Mouse (Mus musculus): Measurements from ENCODE around the gene Ppp1ca.

The Ppp1ca gene

GRCm38 (mm10) chr19:4155223-4156072 lies 36.4 kb upstream of the Ppp1ca start:
- no peak for DNase-seq

- DNase-seq, result no peak
These were observed 35.7 kb upstream of the Ppp1ca start for GRCm38 (mm10) chr19:4156073-4156579.

GRCm38 (mm10) chr19:4156771-4157170 lies 35.1 kb upstream of the Ppp1ca start:
- no peak for DNase-seq

- no peak for DNase-seq
These were observed 32.8 kb upstream of the Ppp1ca start for GRCm38 (mm10) chr19:4159049-4159448.

- peak; percentile 98 to 99 for DNase-seq
These were observed 29.0 kb upstream of the Ppp1ca start, which contains the start of gene Rps6kb2 for GRCm38 (mm10) chr19:4162646-4163542. TSS of gene Rps6kb2 (minus strand) at chr19:4163354.

GRCm38 (mm10) chr19:4163543-4163887 lies 28.4 kb upstream of the Ppp1ca start:
- no peak for DNase-seq

DNA sequence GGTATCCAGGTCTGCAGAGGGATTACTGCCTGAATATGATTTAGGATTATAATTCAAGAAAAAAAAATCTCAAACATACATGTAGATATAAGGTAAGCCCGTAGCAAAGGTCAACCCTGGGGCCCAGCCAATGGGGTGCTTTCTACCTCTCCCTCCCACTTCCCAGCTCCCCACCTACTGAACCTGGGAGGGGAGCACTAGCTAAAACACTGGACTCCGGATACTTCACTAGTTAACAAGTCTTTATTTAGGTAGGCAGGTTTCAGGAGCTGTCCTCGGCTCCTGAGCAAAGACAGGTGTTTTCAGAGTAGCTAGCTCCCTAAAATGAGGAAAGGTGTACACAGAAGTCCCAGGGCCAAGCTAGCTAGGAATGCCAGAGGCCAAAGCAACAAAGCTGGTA lies 27.8 kb upstream of the Ppp1ca start:
- no peak for DNase-seq

DNA sequence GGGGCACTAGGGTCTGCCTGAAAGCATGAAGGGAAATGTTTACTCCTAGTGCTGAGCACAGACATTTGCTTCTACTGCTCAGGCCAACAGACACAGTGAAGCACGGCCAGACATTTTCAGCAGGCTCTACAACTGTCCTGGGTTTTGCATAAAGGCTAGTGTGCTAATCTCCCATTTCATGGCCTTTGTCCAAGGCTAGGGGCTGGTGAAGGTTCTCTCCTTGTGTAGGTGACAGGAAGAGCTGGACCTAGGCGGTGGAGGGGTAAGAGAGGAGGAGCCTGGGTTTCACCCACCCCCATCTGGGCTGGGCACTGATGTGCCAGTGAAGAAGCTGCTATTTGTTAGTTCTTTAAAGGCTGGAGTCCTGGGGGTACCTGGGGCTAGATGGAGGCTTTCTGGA lies 27.1 kb upstream of the Ppp1ca start:
- DNase-seq, result no peak

DNA sequence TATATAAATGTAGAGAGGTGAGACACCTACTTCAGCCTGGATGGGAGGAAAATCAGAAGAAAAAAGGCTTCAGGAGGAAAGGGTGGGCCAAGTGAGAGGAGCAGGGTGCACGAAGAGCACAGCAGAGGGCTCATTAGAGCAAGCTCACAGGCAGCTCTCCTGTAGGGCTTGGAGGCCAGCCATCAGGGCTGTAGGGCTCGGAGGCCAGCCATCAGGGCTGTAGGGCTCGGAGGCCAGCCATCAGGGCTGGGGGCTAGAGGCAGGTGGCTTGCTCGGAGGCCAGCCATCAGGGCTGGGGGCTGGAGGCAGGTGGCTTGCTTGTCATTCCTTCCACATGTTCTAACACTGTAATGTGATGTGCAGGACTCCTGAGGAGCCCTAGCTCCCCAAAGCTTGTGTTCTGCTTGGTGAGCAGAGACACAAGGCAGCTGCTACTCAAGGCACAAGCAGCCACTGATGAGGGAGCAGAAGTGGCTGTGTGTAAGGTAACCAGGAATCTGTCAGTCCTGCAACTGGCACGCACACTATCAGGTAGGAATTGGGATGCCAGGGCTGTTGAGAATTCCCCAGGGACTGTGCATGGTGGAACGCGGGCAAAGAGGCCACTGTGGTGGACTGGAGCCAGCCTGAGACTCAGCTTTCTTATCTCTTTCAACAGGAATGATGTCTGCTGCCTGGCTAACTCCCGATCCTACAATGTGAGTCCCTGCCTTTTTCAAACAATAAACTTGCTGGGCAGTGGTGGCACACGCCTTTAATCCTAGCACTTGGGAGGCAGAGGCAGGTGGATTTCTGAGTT lies 25.0 kb upstream of the Ppp1ca start:
- no peak for DNase-seq

GRCm38 (mm10) chr19:4169378-4169784 lies 22.5 kb upstream of the Ppp1ca start:
- peak; percentile 99 to 100 for DNase-seq

DNA sequence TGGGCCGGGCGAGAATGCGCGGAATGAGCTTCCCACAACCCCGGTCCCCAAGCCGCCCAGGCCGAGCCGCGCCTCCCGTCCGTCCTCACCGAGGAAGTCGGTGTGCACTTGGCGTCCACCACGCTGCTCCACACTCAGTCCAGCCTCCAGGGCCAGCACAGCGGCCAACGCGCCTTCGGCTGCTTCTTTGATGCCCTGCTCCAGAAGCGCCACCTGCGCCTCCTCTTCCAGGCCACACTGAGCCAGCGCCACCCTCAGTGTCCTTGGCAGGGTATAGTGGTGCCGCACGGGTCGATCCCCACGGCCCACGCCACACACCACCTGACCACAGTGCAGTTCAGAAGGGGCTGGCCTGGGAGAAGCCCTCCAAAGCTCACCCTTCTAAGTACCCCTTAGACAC lies 22.1 kb upstream of the Ppp1ca start:
- peak in 1 of 2 experiments; percentile 28 for DNase-seq

GRCm38 (mm10) chr19:4170723-4171392 lies 21.0 kb upstream of the Ppp1ca start:
- no peak for DNase-seq

GRCm38 (mm10) chr19:4171393-4172290 lies 20.2 kb upstream of the Ppp1ca start:
- peak in 1 of 2 experiments; percentile 34 for DNase-seq

DNA sequence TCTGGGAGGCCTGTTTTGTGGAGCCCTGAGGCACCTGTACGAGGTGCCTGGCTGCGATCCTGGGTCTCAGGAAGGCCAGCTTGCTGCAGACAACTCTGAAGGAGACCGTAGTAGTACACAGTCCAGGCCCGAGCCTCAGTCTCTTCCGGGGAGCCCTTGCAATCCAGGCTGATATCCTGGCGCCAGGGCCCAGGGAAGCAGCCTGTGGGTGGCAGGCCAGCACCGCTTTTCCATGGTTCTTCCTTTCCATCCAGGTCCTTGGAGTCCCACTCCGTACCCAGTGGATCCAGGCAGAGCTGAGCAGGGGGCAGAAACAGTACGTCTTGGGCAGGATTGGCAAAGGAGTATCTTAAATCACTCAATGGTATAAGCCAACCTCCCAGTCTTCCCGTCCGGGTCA lies 18.9 kb upstream of the Ppp1ca start:
- DNase-seq, result no peak

GRCm38 (mm10) chr19:4175368-4175947 lies 16.4 kb upstream of the Ppp1ca start, which contains the start of gene Carns1:
TSS of gene Carns1 (minus strand) at chr19:4175479.
- DNase-seq, result no peak

DNA sequence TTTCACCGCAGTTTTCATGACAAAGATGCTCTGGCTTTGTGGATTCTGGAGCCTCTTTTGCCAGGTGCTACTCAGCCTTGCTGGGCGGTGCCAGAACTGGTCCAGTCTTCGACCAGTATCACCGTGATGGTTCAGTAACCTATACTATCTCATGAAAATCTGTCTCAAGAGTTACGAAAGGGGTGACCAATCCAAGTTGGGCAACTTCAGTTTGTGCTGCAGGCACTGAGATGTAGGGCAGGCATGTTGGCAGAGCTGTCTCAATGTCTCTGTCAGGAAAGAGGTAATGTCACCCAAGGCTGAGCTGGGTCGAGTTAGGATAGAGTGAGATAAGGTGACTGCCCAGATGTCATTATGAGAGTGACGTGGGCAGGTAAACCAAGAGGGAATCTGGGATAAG lies 11.5 kb upstream of the Ppp1ca start:
- no peak for DNase-seq

GRCm38 (mm10) chr19:4181892-4182291 lies 10.0 kb upstream of the Ppp1ca start:
- peak; percentile 42 to 55 for DNase-seq

- no peak for DNase-seq
These were observed 8.2 kb upstream of the Ppp1ca start for GRCm38 (mm10) chr19:4183689-4184088.

- DNase-seq, result no peak
These were observed 6.6 kb upstream of the Ppp1ca start for GRCm38 (mm10) chr19:4184976-4185975.
